Mouse (Mus musculus) heart, postnatal 0 days (tissue): ENCODE results near the gene Sfmbt1.

Experiments
- CTCF ChIP-seq: IDR thresholded peaks from 2 replicates; pipeline ENCODE4 v1.5.1; 2016; ENCODE audit warnings: antibody characterized with exemption, control low read depth, low read depth
- EP300 ChIP-seq: IDR thresholded peaks from 2 replicates; pipeline ENCODE4 v1.6.1; 2016; ENCODE audit warnings: antibody characterized with exemption, low read depth

GRCm38 (mm10) chr14:30692439-30692838 is 22.2 kb upstream of the Sfmbt1 start:
- TF ChIP-seq EP300 (no peak), CTCF (no peak)
